ENCODE assay signal across 25 mouse cellular contexts in genomic region chr4:134867661-134868060, GRCm38 (mm10). TPM values are rescaled to one million over a fixed set of nuclear protein-coding genes. Genes with fewer than 3 reads are reported as not detected.
DNase-seq lines count a peak whose midpoint lies in the region; ATAC-seq lines count a peak whose summit lies in the region.
"Had no signal": no experiment of that assay in that cellular context is flagged by ENCODE, and none has a peak within 500 bp of the region (broad histone marks: within the 10 kb centered on the region; RNA-seq: fewer than 3 reads in every experiment).

No protein-coding gene starts in this region.

- H3K4me1 ChIP-seq in heart, embryonic 10.5 days: peaks cover 40% of the 10 kb centered on the region
- H3K4me1 ChIP-seq in liver, embryonic 13.5 days (replicated peaks): peaks cover 71% of the 10 kb centered on the region
- H3K4me1 ChIP-seq: forebrain, embryonic 12.5 days had no signal

- H3K9me3 ChIP-seq in heart, embryonic 10.5 days: no peaks in the 10 kb centered on the region
- no peaks in the 10 kb centered on the region for H3K9me3 ChIP-seq in liver, embryonic 13.5 days (replicated peaks)
- H3K9me3 ChIP-seq: embryonic facial prominence, embryonic 15.5 days; forebrain, embryonic 12.5 days; intestine, embryonic 15.5 days; neural tube, embryonic 13.5 days had no signal

- 87% methylated on average over 8 of the region's 8 CpGs for WGBS in heart, embryonic 10.5 days
- WGBS in liver, embryonic 13.5 days (ENCODE audit: insufficient replicate concordance): 58% methylated on average over 8 of the region's 8 CpGs

- H3K4me2 ChIP-seq in liver, embryonic 13.5 days: peak overlapping the region; percentile 92
- H3K4me2 ChIP-seq: embryonic facial prominence, embryonic 15.5 days; forebrain, embryonic 12.5 days; hindbrain, embryonic 14.5 days; intestine, embryonic 15.5 days; neural tube, embryonic 13.5 days had no signal

- H3K9ac ChIP-seq in liver, embryonic 13.5 days: peak overlapping the region; percentile 98
- H3K9ac ChIP-seq: embryonic facial prominence, embryonic 15.5 days; forebrain, embryonic 12.5 days; hindbrain, embryonic 14.5 days; intestine, embryonic 15.5 days; neural tube, embryonic 13.5 days had no signal

- no peak for ATAC-seq in liver, embryonic 13.5 days (ENCODE audit: low read depth)
- ATAC-seq: intestine, embryonic 15.5 days; lung, postnatal 0 days had no signal

- H3K27me3 ChIP-seq in heart, embryonic 10.5 days (ENCODE audit: insufficient read depth, poor library complexity, severe bottlenecking): peaks cover 47% of the 10 kb centered on the region
- H3K27me3 ChIP-seq in liver, embryonic 13.5 days: 0 out of 2 replicates have a peak, but pooled peaks cover 4% of the 10 kb centered on the region

- H3K27ac ChIP-seq in heart, embryonic 10.5 days: 0 out of 2 replicates have a peak overlapping the region, but pooled peaks have one; percentile 70
- peak overlapping the region; percentile 100 for H3K27ac ChIP-seq in liver, embryonic 13.5 days
- H3K27ac ChIP-seq: embryonic facial prominence, embryonic 15.5 days; forebrain, embryonic 12.5 days; hindbrain, embryonic 14.5 days; intestine, embryonic 15.5 days; neural tube, embryonic 13.5 days had no signal

- no peak overlapping the region for H3K4me3 ChIP-seq in heart, embryonic 10.5 days
- H3K4me3 ChIP-seq in liver, embryonic 13.5 days (replicated peaks): peak overlapping the region; percentile 84
- H3K4me3 ChIP-seq: embryonic facial prominence, embryonic 15.5 days; forebrain, embryonic 12.5 days; intestine, embryonic 15.5 days; neural tube, embryonic 13.5 days had no signal

- intact Hi-C loops in heart, postnatal 25 days (cut with DNase I): no loop called here
- intact Hi-C loops in left cerebral cortex, postnatal 36 days (cut with DNase I): no loop called here

- no peaks in the 10 kb centered on the region for H3K36me3 ChIP-seq in heart, embryonic 10.5 days
- H3K36me3 ChIP-seq in liver, embryonic 13.5 days: peaks cover 46% of the 10 kb centered on the region
- H3K36me3 ChIP-seq: embryonic facial prominence, embryonic 15.5 days; forebrain, embryonic 12.5 days; intestine, embryonic 15.5 days; neural tube, embryonic 13.5 days had no signal

- no peak for DNase-seq in heart, embryonic 10.5 days (ENCODE audit: low spot score)
- DNase-seq in heart, postnatal 25 days (ENCODE audit: low spot score): no peak
- peak; percentile 72 for DNase-seq in ES-CJ7 (ENCODE audit: low read depth, low spot score)
- peak; percentile 58 for DNase-seq in c-Kit-positive CD71-positive TER-119-positive erythroid progenitor cells, embryonic 14.5 days (ENCODE audit: low spot score)
- DNase-seq in liver, embryonic 13.5 days: no peak
- no peak for DNase-seq in left cerebral cortex, postnatal 36 days (ENCODE audit: low spot score in 2 of 2)
- DNase-seq in kidney, postnatal 25 days: no peak
- DNase-seq in urinary bladder, adult 2 months (ENCODE audit: low spot score): no peak
- DNase-seq: adrenal gland, adult 2 months; cerebellum, adult 18-20 months; cerebellum, postnatal 25 days; gastrocnemius, postnatal 14 days; heart, adult 18-20 months; heart, postnatal 14 days; kidney, postnatal 4 days; midbrain, embryonic 14.5 days; thymus, postnatal 36 days had no signal

RNA-seq across cellular contexts. Expression of gene Rhd, which starts 3.3 kb away (rescaled TPM):
- polyA plus RNA-seq in heart, embryonic 10.5 days (2016; fragmentation: Nextera tagmentation; extraction: Ambion mirVana): 24.2 and 38.7 TPM in 2 replicates
- total RNA-seq in heart, postnatal 25 days (2021): 1 to 10 TPM; 1.5 to 1.6 TPM
- 545 and 561 TPM in 2 replicates for polyA plus RNA-seq in liver, embryonic 13.5 days (2015; fragmentation: Nextera tagmentation; extraction: Ambion mirVana)
- not detected for total RNA-seq in left cerebral cortex, postnatal 36 days (2021)
- polyA plus RNA-seq in urinary bladder, adult 2 months (2012; rRNA removed): 0.15 and 0.48 TPM in 2 replicates
- total RNA-seq: adrenal gland, adult 2 months; layer of hippocampus, postnatal 10 days; left cerebral cortex, postnatal 14 days had no signal

RNA-seq across cellular contexts. Expression of gene Maco1, which starts 14.5 kb away (rescaled TPM):
- polyA plus RNA-seq in heart, embryonic 10.5 days (2016; fragmentation: Nextera tagmentation; extraction: Ambion mirVana): 21.7 and 31.4 TPM in 2 replicates
- 10 to 100 TPM; 18.6 to 22.1 TPM for total RNA-seq in heart, postnatal 25 days (2021)
- 19.0 and 23.3 TPM in 2 replicates for polyA plus RNA-seq in liver, embryonic 13.5 days (2015; fragmentation: Nextera tagmentation; extraction: Ambion mirVana)
- 10 to 100 TPM; 49.7 to 56.6 TPM for total RNA-seq in left cerebral cortex, postnatal 36 days (2021)
- 35.6 and 38.0 TPM in 2 replicates for polyA plus RNA-seq in urinary bladder, adult 2 months (2012; rRNA removed)

RNA-seq across cellular contexts. Expression of gene Tmem50a, which starts 47.2 kb away (rescaled TPM):
- polyA plus RNA-seq in heart, embryonic 10.5 days (2016; fragmentation: Nextera tagmentation; extraction: Ambion mirVana): 129 and 131 TPM in 2 replicates
- 10 to 100 TPM; 57.7 to 67.6 TPM for total RNA-seq in heart, postnatal 25 days (2021)
- polyA plus RNA-seq in liver, embryonic 13.5 days (2015; fragmentation: Nextera tagmentation; extraction: Ambion mirVana): 83.1 and 92.7 TPM in 2 replicates
- 100 to 1,000 TPM; 116 to 138 TPM for total RNA-seq in left cerebral cortex, postnatal 36 days (2021)
- polyA plus RNA-seq in urinary bladder, adult 2 months (2012; rRNA removed): 167 and 192 TPM in 2 replicates

RNA-seq across cellular contexts. Expression of gene Rsrp1, which starts 55.7 kb away (rescaled TPM):
- polyA plus RNA-seq in heart, embryonic 10.5 days (2016; fragmentation: Nextera tagmentation; extraction: Ambion mirVana): 329 and 376 TPM in 2 replicates
- 100 to 1,000 TPM; 153 to 208 TPM for total RNA-seq in heart, postnatal 25 days (2021)
- 232 and 286 TPM in 2 replicates for polyA plus RNA-seq in liver, embryonic 13.5 days (2015; fragmentation: Nextera tagmentation; extraction: Ambion mirVana)
- total RNA-seq in left cerebral cortex, postnatal 36 days (2021): 100 to 1,000 TPM; 258 to 266 TPM
- polyA plus RNA-seq in urinary bladder, adult 2 months (2012; rRNA removed): 580 and 969 TPM in 2 replicates

Comparison
In these comparisons a context has a peak if more than half of its experiments do, and no peak if none do; other contexts are left out.
1. DNase-seq: peak in ES-CJ7 (single experiment) and c-Kit-positive CD71-positive TER-119-positive erythroid progenitor cells, embryonic 14.5 days (single experiment); none in heart, embryonic 10.5 days (single experiment), heart, postnatal 25 days (single experiment), liver, embryonic 13.5 days (single experiment), left cerebral cortex, postnatal 36 days (0 of 2), kidney, postnatal 25 days (0 of 2) and urinary bladder, adult 2 months (single experiment).
2. RNA of gene Rhd, which starts 3.3 kb away (polyA plus RNA-seq): 545 to 561 TPM in liver, embryonic 13.5 days; 24.2 to 38.7 TPM in heart, embryonic 10.5 days and 0.15 to 0.48 TPM in urinary bladder, adult 2 months; every median in the first group is over 10 times any median in the second.